Mouse (Mus musculus) brain, adult 10 weeks (tissue): Measurements from ENCODE around the gene Irf2bpl. TPM values are rescaled to one million over a fixed set of nuclear protein-coding genes. Genes with fewer than 3 reads are reported as not detected.

Experiments used
- polyA plus RNA-seq: library from polyadenylated mRNA; stranded (reverse); fragments of 350-450 nt; fragmentation: Illumina TruSeq; extraction: RNeasy Lipid Tissue Mini Kit (QIAGEN cat#74804); gene quantifications from one replicate; pipeline ENCODE4 v1.2.3, GENCODE M21; 2015; ENCODE audit warnings: low read depth, low replicate concordance

Irf2bpl gene
- 31.4 TPM for polyA plus RNA-seq

DNA sequence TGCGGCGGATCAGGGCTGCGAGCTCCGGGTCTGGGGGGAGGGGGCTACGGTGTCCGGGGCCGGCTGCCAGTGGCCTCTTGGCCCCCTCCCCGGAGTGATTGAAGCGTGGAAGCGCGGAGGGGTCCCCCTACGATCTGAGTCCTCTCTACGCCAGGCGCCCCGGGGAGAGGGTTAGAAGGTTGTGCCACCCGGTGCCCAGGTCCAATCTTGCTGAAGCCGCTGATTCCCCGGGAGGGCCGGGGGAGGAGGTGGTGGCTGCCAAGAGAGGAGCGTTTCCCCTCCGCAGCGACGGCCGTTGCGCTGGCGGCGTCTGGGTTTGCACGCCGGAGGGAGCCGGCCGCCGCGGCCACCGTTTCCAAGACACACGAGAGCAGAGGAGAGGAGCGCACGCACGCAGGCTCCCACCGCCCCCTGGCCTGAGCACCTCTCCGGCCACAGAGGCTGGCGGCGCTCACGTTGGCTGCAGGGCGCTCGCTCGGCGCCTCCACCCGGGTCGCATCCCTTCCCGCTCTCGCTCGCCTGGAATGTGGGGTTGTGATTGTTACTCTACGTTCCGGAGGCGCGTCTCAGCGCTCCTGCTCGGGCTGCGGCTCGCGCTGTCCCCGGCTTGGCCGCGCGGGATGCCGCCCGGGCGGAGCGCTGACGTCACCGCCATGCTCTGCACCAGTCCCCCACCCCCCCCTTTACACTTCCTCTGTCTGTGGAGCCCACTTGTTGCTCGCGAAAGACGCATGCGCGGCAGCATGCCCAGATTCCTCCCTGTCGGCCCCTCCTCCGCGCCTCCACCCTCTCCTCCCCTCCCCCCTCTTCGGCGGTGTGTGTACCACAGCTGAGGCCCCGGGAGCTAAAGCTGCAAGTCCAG is at the start of gene Irf2bpl:
Gene Irf2bpl (minus strand): TSS at position 602 of the 862 bp plus-strand sequence.

Other genes starting within 250 kb of the Irf2bpl start
- gene Vash1, start 206.1 kb downstream of the Irf2bpl start, polyA plus RNA-seq: 13.3 TPM
- gene Angel1, start 158.3 kb downstream of the Irf2bpl start, polyA plus RNA-seq: 6.6 TPM
- not detected for gene Lrrc74a, start 150.4 kb downstream of the Irf2bpl start, polyA plus RNA-seq
- 57.9 TPM for gene Cipc, start 62.2 kb upstream of the Irf2bpl start, polyA plus RNA-seq
- 44.4 TPM for gene Zdhhc22, start 105.6 kb upstream of the Irf2bpl start, polyA plus RNA-seq
- gene Tmem63c, start 136.5 kb upstream of the Irf2bpl start, polyA plus RNA-seq: 28.0 TPM
- 10.7 TPM for gene Ngb, start 217.7 kb upstream of the Irf2bpl start, polyA plus RNA-seq